Mouse (Mus musculus) spleen, adult 2 months (tissue): Measurements from ENCODE around the gene Cdk15. TPM values are rescaled to one million over a fixed set of nuclear protein-coding genes. Genes with fewer than 3 reads are reported as not detected.

Source experiments
- DNase-seq, 2 experiments: peaks; one replicate each; pipeline versions ENCODE4 v3.0.0 to v3.0.0-alpha.2; 2012 to 2021; ENCODE audit warnings: low spot score in 2 of 2, low read depth in 1 of 2
- H3K27ac ChIP-seq: fragments of 200-500 bp; 2 replicates; pipeline ENCODE4 v1.5.1; 2012; ENCODE audit warnings: low read length, inconsistent platforms; ENCODE audit not compliant: insufficient read depth
- H3K27me3 ChIP-seq: fragments of 200-500 bp; 2 replicates; pipeline ENCODE4 v1.6.1; 2012; ENCODE audit warnings: mild to moderate bottlenecking, moderate library complexity, low read length, inconsistent platforms; ENCODE audit not compliant: control insufficient read depth, insufficient read depth
- H3K36me3 ChIP-seq: fragments of 200-500 bp; 2 replicates; pipeline ENCODE4 v1.6.1; 2012; ENCODE audit warnings: mild to moderate bottlenecking, low read length, inconsistent platforms; ENCODE audit not compliant: control insufficient read depth, insufficient read depth
- H3K4me1 ChIP-seq: fragments of 200-500 bp; 2 replicates; pipeline ENCODE4 v1.6.1; 2011; ENCODE audit warnings: inconsistent platforms; ENCODE audit not compliant: control insufficient read depth, insufficient read depth, insufficient read length
- H3K4me3 ChIP-seq: fragments of 200-500 bp; 2 replicates; pipeline ENCODE4 v1.5.1; 2011; ENCODE audit warnings: mild to moderate bottlenecking, inconsistent platforms; ENCODE audit not compliant: insufficient read depth, insufficient read length; ENCODE audit errors: extremely low read depth
- CTCF ChIP-seq: fragments of 200-500 bp; IDR thresholded peaks from 2 replicates; pipeline ENCODE4 v1.5.1; 2011; ENCODE audit warnings: mild to moderate bottlenecking, inconsistent platforms; ENCODE audit not compliant: insufficient read depth, insufficient read length, insufficient replicate concordance; ENCODE audit errors: extremely low read depth
- POLR2A ChIP-seq: fragments of 200-500 bp; IDR thresholded peaks from 2 replicates; pipeline ENCODE4 v1.6.1; 2011; ENCODE audit warnings: low read depth, low read length, inconsistent platforms
- WGBS: fragments of 180-500 bp; shearing (Covaris S2); methylation state at CpG from one replicate; pipeline ENCODE4 v1.1.7; 2018; 5-methylcytosine and 5-hydroxymethylcytosine counted together
- polyA plus RNA-seq: library from polyadenylated mRNA; depleted of rRNA; stranded (reverse); fragments of >200 nt; gene quantifications from 2 replicates; pipeline ENCODE4 v1.2.3, GENCODE M21; 2012; rRNA removed

Cdk15 gene
- 0.05 TPM in 1 of 2 replicates, not detected in the other for polyA plus RNA-seq

DNA sequence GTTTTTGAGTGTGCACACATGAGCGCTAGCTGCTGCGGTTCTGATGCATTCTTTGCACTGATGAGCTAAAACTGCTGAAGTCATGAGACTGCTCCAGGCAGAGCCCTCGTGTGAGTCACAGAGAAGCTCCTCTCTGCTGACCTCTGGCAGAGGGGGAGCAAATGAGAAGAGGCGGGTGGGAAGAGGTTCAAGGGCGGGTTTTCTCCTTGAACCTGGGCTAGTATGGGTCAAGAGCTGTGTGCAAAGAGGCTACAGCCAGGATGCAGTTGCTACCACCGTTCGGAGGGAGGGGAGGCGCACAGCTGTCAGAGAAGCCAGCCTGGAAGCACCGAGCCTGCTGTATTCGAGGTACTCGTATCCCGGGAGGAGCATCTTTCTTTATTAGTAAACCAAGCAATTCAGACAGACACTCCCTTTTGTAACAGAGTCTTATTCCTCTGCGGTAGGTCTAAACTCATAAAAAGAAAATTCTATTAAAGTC lies at the start of gene Cdk15:
Gene Cdk15 (plus strand): TSS at position 156 of the 481 bp plus-strand sequence.
- Histone ChIP-seq H3K4me3 (no peak within 1 kb of the TSS), H3K36me3 (no peaks in the 10 kb centered on the region), H3K27me3 (no peaks in the 10 kb centered on the region), H3K27ac (no peak within 1 kb of the TSS), H3K4me1 (no peaks in the 10 kb centered on the region)
- WGBS, result 53% methylated on average over 13 of the region's 13 CpGs
- DNase-seq, result no peak
- TF ChIP-seq POLR2A (no peak), CTCF (no peak)

DNA sequence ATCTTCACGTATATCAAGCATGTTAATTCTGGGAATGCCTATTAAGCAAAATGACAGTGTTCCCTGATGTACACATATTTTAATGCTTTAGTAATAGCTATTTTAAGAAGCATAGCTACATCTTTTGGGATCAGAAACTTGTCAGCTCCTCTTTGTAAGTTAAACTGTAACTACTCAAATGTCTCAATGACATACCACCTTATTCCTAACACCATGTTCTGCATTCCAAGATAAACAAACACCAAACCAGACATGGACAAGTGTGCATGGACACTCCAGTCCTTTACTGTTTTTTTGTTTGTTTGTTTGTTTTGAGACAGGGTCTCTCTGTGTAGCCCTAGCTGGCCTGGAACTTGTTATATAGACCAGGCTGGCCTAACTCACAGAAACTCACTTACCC lies 48.4 kb upstream of the Cdk15 start:
- Histone ChIP-seq H3K4me3 (no peak overlapping the region), H3K4me1 (no peaks in the 10 kb centered on the region), H3K36me3 (peaks cover 2% of the 10 kb centered on the region; the same call in 1 of the 2 replicates), H3K27me3 (no peaks in the 10 kb centered on the region), H3K27ac (no peak overlapping the region)
- WGBS, result 90% methylated on average over 1 of the region's 1 CpGs
- DNase-seq, result no peak
- TF ChIP-seq CTCF (no peak), POLR2A (no peak)

DNA sequence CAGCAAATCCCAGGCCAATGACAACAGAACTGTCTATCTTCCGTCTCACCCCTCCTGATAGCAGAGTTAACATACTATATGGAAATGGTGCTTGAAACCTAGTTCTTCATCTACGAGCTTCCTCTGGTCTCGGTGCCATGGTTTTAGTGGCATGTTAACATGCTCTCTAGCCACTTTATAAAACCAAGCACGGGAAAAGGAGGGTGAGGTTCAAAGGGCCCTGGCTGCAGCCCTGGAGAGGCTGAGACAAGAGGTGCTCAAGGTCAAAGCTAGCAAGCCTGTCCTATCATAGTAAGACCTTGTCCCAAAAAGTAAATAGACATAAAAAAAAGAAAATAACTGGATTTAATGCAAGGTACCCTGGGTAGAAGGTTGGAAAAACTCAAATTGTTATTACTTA lies 45.1 kb upstream of the Cdk15 start:
- no peak overlapping the region for H3K4me3 ChIP-seq
- H3K27ac ChIP-seq, result no peak overlapping the region
- 87% methylated on average over 4 of the region's 4 CpGs for WGBS
- no peaks in the 10 kb centered on the region for H3K27me3 ChIP-seq
- no peaks in the 10 kb centered on the region for H3K4me1 ChIP-seq
- no peak for DNase-seq
- H3K36me3 ChIP-seq, result peaks cover 2% of the 10 kb centered on the region
- TF ChIP-seq POLR2A, result no peak
- no peak for TF ChIP-seq CTCF

DNA sequence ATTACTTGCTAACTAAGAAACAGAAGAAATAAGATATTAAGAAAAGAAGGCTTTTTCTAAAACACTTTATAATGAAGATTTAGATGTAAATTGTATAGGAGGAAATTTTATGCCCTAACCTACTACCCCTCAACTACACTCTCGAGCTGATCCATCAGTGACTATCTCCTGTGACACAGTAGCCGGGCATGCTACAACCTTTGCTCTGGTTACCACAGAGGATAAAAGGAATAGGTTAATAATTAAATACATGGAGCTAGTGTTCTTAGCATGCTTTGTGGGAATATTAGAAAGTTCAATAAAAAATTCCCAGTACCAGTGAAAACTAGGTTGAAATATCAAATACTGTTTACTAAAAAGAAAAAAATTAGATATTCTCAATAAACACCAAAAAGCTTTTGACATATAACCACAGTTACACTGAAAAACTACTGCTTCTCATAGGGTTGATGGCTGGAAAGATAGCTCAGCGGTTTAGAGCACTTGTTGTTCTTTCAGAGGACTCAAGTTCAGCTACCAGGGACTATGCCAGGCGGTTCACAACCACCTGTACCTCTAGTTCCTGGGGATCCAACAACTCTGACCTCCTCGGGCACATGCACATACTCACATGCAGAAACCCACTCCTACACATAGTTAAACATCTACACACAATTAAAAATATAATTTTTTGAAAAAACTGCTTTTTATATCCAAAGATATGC lies 44.5 kb upstream of the Cdk15 start:
- no peak overlapping the region for H3K27ac ChIP-seq
- 89% methylated on average over 5 of the region's 5 CpGs for WGBS
- no peak for DNase-seq

DNA sequence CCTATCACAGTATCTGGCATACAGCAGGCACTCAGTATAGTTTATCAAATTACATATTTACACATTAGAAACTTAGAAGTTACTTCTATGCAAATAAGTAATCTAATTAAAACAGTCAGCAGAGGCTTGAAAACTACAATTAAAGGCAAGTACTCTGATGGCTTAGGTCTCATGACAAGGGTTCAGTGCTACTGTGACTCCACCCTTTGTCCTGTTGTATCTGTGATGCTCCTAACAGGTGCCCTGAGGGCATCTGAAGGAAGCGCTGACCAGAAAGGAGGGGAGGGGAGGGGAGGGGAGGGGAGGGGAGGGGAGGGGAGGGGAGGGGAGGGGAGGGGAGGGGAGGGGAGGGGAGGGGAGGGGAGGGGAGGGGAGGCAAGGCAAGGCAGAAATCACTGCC lies 43.8 kb upstream of the Cdk15 start:
- no peak overlapping the region for H3K27ac ChIP-seq
- DNase-seq, result no peak
- H3K27me3 ChIP-seq, result no peaks in the 10 kb centered on the region
- no peak for TF ChIP-seq CTCF
- no peak for TF ChIP-seq POLR2A
- H3K4me1 ChIP-seq, result no peaks in the 10 kb centered on the region
- no CpG with 5 or more reads among the region's 1 CpGs for WGBS
- no peak overlapping the region for H3K4me3 ChIP-seq
- peaks cover 2% of the 10 kb centered on the region for H3K36me3 ChIP-seq

More for the DNA sequence above, 44.5 kb upstream of the Cdk15 start:
- no peak for TF ChIP-seq CTCF
- Histone ChIP-seq H3K4me3 (no peak overlapping the region), H3K4me1 (no peaks in the 10 kb centered on the region), H3K36me3 (peaks cover 2% of the 10 kb centered on the region), H3K27me3 (no peaks in the 10 kb centered on the region)

DNA sequence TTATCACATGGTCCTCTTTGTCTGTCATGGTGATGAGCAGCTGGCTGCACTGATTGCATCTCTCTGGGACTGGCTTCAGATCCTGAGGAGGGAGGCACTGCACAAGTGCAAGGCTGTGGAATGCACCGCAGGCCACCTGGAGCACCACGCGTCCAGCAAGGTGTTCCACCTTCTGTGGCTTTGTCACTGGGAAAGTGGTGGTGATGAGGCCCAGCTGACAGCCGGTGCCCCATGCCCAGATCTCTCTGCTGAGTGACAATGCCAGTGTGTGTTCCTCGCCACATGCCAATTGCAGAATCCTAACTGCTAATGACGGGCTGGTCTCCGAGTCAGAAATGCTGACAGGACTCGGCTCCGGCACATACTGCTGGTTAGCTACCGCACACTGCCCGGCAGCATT lies 41.3 kb upstream of the Cdk15 start:
- H3K4me3 ChIP-seq, result no peak overlapping the region
- no peak for TF ChIP-seq POLR2A
- TF ChIP-seq CTCF, result no peak
- WGBS, result 95% methylated on average over 11 of the region's 11 CpGs

DNA sequence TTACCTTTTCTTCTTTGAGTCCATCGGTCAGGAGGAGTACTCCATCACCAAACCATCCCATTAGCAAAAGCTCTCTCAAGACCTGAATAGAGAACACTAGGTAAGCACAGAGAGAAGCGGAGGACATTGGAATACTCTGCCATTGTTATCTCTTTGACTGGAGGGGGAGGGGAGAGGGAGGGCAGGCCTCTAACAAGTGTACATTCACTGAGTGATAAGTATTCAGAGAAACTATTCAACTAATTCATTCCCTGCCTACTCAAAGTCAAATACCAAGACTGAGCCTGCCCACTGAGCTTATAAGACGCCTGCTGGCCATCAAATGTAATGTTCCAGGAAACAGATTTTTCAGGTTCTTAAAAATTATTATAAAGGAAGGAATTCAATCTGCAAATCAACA lies 36.3 kb upstream of the Cdk15 start:
- Histone ChIP-seq H3K36me3 (no peaks in the 10 kb centered on the region; the same call in none of the 2 replicates), H3K27me3 (no peaks in the 10 kb centered on the region), H3K4me3 (no peak overlapping the region), H3K4me1 (no peaks in the 10 kb centered on the region), H3K27ac (no peak overlapping the region)
- DNase-seq, result no peak
- TF ChIP-seq POLR2A, result no peak
- TF ChIP-seq CTCF, result no peak
- 92% methylated on average over 3 of the region's 3 CpGs for WGBS

More for the DNA sequence above, 41.3 kb upstream of the Cdk15 start:
- no peaks in the 10 kb centered on the region for H3K27me3 ChIP-seq
- DNase-seq, result no peak
- H3K36me3 ChIP-seq, result peaks cover 2% of the 10 kb centered on the region
- no peak overlapping the region for H3K27ac ChIP-seq
- H3K4me1 ChIP-seq, result no peaks in the 10 kb centered on the region
